Mouse (Mus musculus) brain, embryonic 14.5 days (tissue): Measurements from ENCODE around the gene Macrod2.

ENCODE experiments used
- CTCF ChIP-seq: fragments of 200-500 bp; IDR thresholded peaks from 2 replicates; pipeline ENCODE4 v1.5.1; 2012; ENCODE audit warnings: inconsistent platforms, mild to moderate bottlenecking, moderate library complexity, borderline replicate concordance; ENCODE audit not compliant: insufficient read depth, insufficient read length; ENCODE audit errors: extremely low read depth
- POLR2A ChIP-seq: fragments of 200-500 bp; IDR thresholded peaks from 2 replicates; pipeline ENCODE4 v1.6.1; 2012; ENCODE audit warnings: mild to moderate bottlenecking, inconsistent platforms, borderline replicate concordance; ENCODE audit not compliant: poor library complexity, insufficient read depth, insufficient read length, severe bottlenecking; ENCODE audit errors: extremely low read depth

GRCm38 (mm10) chr2:140717407-140717806 lies 322.3 kb downstream of the Macrod2 start:
- TF ChIP-seq CTCF, result no peak
- no peak for TF ChIP-seq POLR2A
